ENCODE assay signal across 9 mouse cellular contexts in the genomic region with DNA sequence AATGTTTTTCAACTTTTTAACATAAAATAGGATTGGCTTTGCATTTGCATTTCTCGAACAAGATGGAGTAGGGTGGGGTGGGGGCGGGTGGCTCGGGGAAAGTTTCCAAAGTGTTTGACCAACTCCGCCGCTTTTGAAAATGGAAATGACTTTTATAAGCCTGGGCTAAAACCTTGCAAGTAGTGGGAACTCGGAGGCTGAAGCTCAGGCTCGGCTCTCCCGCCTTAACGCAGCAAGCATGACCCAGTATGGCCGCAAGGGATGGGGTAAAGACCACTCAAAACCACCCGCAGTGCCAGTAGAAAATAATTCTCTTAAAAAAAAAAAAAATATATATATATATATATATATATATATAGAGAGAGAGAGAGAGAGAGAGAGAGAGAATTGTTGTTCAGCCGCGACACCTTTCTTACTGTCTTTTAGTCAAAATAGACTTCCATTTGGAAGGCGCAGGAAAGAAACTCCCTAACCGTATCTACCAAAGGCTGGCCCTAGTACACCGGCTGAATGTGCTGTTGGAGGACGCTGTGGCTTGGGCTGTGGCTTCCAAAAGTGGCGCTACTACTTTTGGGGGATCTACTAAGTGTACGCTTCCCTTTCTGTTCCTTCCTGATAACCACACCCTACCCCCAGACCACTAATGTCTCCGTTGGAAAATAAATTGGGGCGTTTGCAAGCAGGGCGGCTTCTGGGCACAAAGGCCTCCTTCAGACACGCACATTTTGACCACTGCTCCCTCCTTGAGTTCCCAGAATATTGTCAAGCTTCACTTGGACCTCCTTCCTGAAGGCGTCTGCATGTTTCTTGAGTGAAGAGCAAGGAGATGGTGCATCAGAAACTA.
DNase-seq lines count a peak whose midpoint lies in the region; ATAC-seq and TF ChIP-seq lines count a peak whose summit lies in the region.
"Had no signal": no experiment of that assay in that cellular context is flagged by ENCODE, and none has a peak within 500 bp of the region (broad histone marks: within the 10 kb centered on the region; RNA-seq: fewer than 3 reads in every experiment).

No protein-coding gene starts in this region.

- peaks cover 33% of the 10 kb centered on the region for H3K4me1 ChIP-seq in E14TG2a.4 (replicated peaks; ENCODE audit: low read depth, low read length)
- peaks cover 3% of the 10 kb centered on the region for H3K4me1 ChIP-seq in hindbrain, embryonic 11.5 days (replicated peaks; ENCODE audit: control insufficient read depth, insufficient read depth, low read length)
- peaks cover 19% of the 10 kb centered on the region for H3K4me1 ChIP-seq in midbrain, embryonic 11.5 days (ENCODE audit: control insufficient read depth, insufficient read depth, low read length)

- H3K4me2 ChIP-seq in hindbrain, embryonic 11.5 days (replicated peaks; ENCODE audit: low read depth, low read length): peak overlapping the region; percentile 28
- peak overlapping the region; percentile 37 for H3K4me2 ChIP-seq in midbrain, embryonic 11.5 days

- 3% methylated on average over 24 of the region's 24 CpGs for WGBS in hindbrain, embryonic 11.5 days
- WGBS in midbrain, embryonic 11.5 days: 2% methylated on average over 24 of the region's 24 CpGs

- ATAC-seq in hindbrain, embryonic 11.5 days (ENCODE audit: low FRiP score): peak; percentile 40
- peak; percentile 65 for ATAC-seq in midbrain, embryonic 11.5 days (ENCODE audit: low FRiP score)

- DNase-seq in heart, adult 11 months: peak; percentile 54
- no peak for DNase-seq in heart, postnatal 14 days
- peak; percentile 56 for DNase-seq in hindbrain, embryonic 11.5 days (ENCODE audit: low spot score)
- DNase-seq in midbrain, embryonic 11.5 days (ENCODE audit: low spot score, missing footprints): peak; percentile 92
- DNase-seq in layer of hippocampus, postnatal 14 days (ENCODE audit: low spot score in 2 of 2): no peak
- DNase-seq in urinary bladder, postnatal 36 days (ENCODE audit: low spot score in 2 of 2): no peak
- DNase-seq in kidney, postnatal 25 days: no peak
- DNase-seq: gastrocnemius, adult 2 months had no signal

- H3K27ac ChIP-seq in hindbrain, embryonic 11.5 days (ENCODE audit: low read depth, low read length): no peak overlapping the region
- no peak overlapping the region; the same call in 1 of the 2 replicates for H3K27ac ChIP-seq in midbrain, embryonic 11.5 days (ENCODE audit: low read depth, low read length)
- H3K27ac ChIP-seq: gastrocnemius, adult 2 months had no signal

- H3K36me3 ChIP-seq in E14TG2a.4 (ENCODE audit: insufficient read depth, low read length): no peaks in the 10 kb centered on the region
- no peaks in the 10 kb centered on the region for H3K36me3 ChIP-seq in hindbrain, embryonic 11.5 days (ENCODE audit: control insufficient read depth, insufficient read depth, low read length)
- H3K36me3 ChIP-seq in midbrain, embryonic 11.5 days (ENCODE audit: control insufficient read depth, insufficient read depth, low read length): no peaks in the 10 kb centered on the region

- no peaks in the 10 kb centered on the region for H3K9me3 ChIP-seq in E14TG2a.4 (ENCODE audit: low read length)
- H3K9me3 ChIP-seq in hindbrain, embryonic 11.5 days (ENCODE audit: control insufficient read depth, low read length): no peaks in the 10 kb centered on the region
- H3K9me3 ChIP-seq in midbrain, embryonic 11.5 days (ENCODE audit: control insufficient read depth, low read length): no peaks in the 10 kb centered on the region

- intact Hi-C loops in heart, postnatal 14 days (cut with DNase I): no loop called here

- peak overlapping the region; percentile 23 for H3K4me3 ChIP-seq in E14TG2a.4 (replicated peaks; ENCODE audit: low read length)
- no peak overlapping the region for H3K4me3 ChIP-seq in hindbrain, embryonic 11.5 days (ENCODE audit: low read depth, low read length)
- H3K4me3 ChIP-seq in midbrain, embryonic 11.5 days (ENCODE audit: low read depth, low read length): no peak overlapping the region
- H3K4me3 ChIP-seq: gastrocnemius, adult 2 months had no signal

- H3K9ac ChIP-seq in hindbrain, embryonic 11.5 days (ENCODE audit: low read depth, low read length): no peak overlapping the region
- peak overlapping the region; percentile 25 for H3K9ac ChIP-seq in midbrain, embryonic 11.5 days (ENCODE audit: low read length)

- H3K27me3 ChIP-seq in E14TG2a.4 (ENCODE audit: insufficient read depth, low read length): peaks cover 78% of the 10 kb centered on the region
- peaks cover 91% of the 10 kb centered on the region for H3K27me3 ChIP-seq in hindbrain, embryonic 11.5 days (ENCODE audit: control insufficient read depth, insufficient read depth, low read length)
- peaks cover 81% of the 10 kb centered on the region for H3K27me3 ChIP-seq in midbrain, embryonic 11.5 days (ENCODE audit: control insufficient read depth, insufficient read depth, low read length)

- TF ChIP-seq CTCF in E14TG2a.4 (conservative IDR thresholded peaks at IDR 0.05; ENCODE audit: low read length): no peak

Comparison
In these comparisons a context has a peak if more than half of its experiments do, and no peak if none do; other contexts are left out.
1. DNase-seq: peak in heart, adult 11 months (single experiment), hindbrain, embryonic 11.5 days (single experiment) and midbrain, embryonic 11.5 days (single experiment); none in heart, postnatal 14 days (0 of 2), layer of hippocampus, postnatal 14 days (0 of 2), urinary bladder, postnatal 36 days (0 of 2) and kidney, postnatal 25 days (0 of 2).